Mouse (Mus musculus) liver, postnatal 0 days (tissue): ENCODE results near the gene Pcdh7. TPM values are rescaled to one million over a fixed set of nuclear protein-coding genes. Genes with fewer than 3 reads are reported as not detected.
A peak's percentile ranks its signal among the peaks of the same experiment; 100 is the strongest.

Source experiments
- ATAC-seq: fragments of 200-750 bp; cut with Nextera tagmentation; 2 replicates; pipeline ENCODE4 v1.8.0; 2017; ENCODE audit warnings: mild to moderate bottlenecking, moderate library complexity
- DNase-seq: peaks from one replicate; pipeline ENCODE4 v3.0.0-alpha.2; 2016
- H3K27ac ChIP-seq: fragments of 300-500 bp; sonication (generic); 2 replicates; pipeline ENCODE4 v1.5.1; 2014; ENCODE audit warnings: antibody characterized with exemption, moderate library complexity, mild to moderate bottlenecking, low read depth
- H3K27me3 ChIP-seq: fragments of 300-500 bp; sonication (generic); 2 replicates; pipeline ENCODE4 v1.6.1; 2014; ENCODE audit warnings: low read length, control low read depth, mixed read lengths; ENCODE audit not compliant: insufficient read depth
- H3K36me3 ChIP-seq: fragments of 300-500 bp; sonication (generic); replicated peaks from 2 replicates; pipeline ENCODE4 v1.6.1; 2014; ENCODE audit warnings: mild to moderate bottlenecking, control low read depth, low read length, moderate library complexity, mixed read lengths; ENCODE audit not compliant: insufficient read depth
- H3K4me1 ChIP-seq: fragments of 300-500 bp; sonication (generic); 2 replicates; pipeline ENCODE4 v1.6.1; 2014; ENCODE audit warnings: antibody characterized with exemption, mild to moderate bottlenecking, control low read depth; ENCODE audit not compliant: insufficient read depth
- H3K4me2 ChIP-seq: fragments of 300-500 bp; sonication (generic); 2 replicates; pipeline ENCODE4 v1.6.1; 2014; ENCODE audit warnings: low read depth, mild to moderate bottlenecking, low read length, moderate library complexity, mixed read lengths
- H3K4me3 ChIP-seq: fragments of 300-500 bp; sonication (generic); 2 replicates; pipeline ENCODE4 v1.5.1; 2014; ENCODE audit warnings: low read depth, low read length
- H3K9ac ChIP-seq: fragments of 300-500 bp; sonication (generic); replicated peaks from 2 replicates; pipeline ENCODE4 v1.6.1; 2014; ENCODE audit warnings: mild to moderate bottlenecking, moderate library complexity
- H3K9me3 ChIP-seq: fragments of 300-500 bp; sonication (generic); 2 replicates; pipeline ENCODE4 v1.6.1; 2016; ENCODE audit warnings: mild to moderate bottlenecking, control low read depth, low read length, mixed read lengths
- CTCF ChIP-seq: sonication (generic); IDR thresholded peaks from 2 replicates; pipeline ENCODE4 v1.5.1; 2016; ENCODE audit warnings: antibody characterized with exemption, low read depth
- EP300 ChIP-seq: IDR thresholded peaks from 2 replicates; pipeline ENCODE4 v1.6.1; 2016; ENCODE audit warnings: antibody characterized with exemption, low read depth, mild to moderate bottlenecking
- WGBS: fragments of 180-500 bp; shearing (Covaris S2); extraction: QIAGEN DNeasy Blood & Tissue Kit; methylation state at CpG from one replicate; pipeline ENCODE4 v1.1.7; 2014; ENCODE audit not compliant: insufficient replicate concordance; 5-methylcytosine and 5-hydroxymethylcytosine counted together
- polyA plus RNA-seq: library from polyadenylated mRNA; unstranded; fragments of >200 nt; fragmentation: Nextera tagmentation; extraction: Ambion mirVana; gene quantifications from 2 replicates; pipeline ENCODE4 v1.2.1, GENCODE M21; 2015

Gene Pcdh7
- polyA plus RNA-seq, 1 experiment from 2014 or later, result 0.38 TPM

DNA sequence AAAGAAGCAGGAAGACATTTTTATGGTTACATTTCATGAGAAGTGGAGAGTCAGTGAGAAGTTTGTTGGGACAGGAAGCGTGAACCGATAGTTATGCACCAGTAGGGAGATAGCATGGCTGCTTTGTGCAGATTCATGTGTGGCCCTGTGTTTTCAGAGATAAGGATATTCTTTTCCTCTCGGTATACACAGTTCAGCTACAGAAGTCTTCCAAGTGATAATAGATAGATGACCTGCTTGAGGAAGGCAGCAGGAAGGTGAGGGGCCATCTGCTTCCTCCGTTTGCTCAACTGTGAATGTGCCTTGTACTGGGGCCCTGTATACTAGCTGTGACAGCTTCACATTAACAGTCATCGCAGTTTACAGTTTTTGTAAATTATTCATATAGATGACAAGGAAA is 64.2 kb downstream of the Pcdh7 start:
- Histone ChIP-seq H3K4me2 (peak overlapping the region; percentile 57), H3K4me1 (peaks cover 7% of the 10 kb centered on the region; the same call in 1 of the 2 replicates), H3K27me3 (no peaks in the 10 kb centered on the region), H3K4me3 (no peak overlapping the region), H3K27ac (peak overlapping the region; percentile 55), H3K36me3 (no peaks in the 10 kb centered on the region), H3K9me3 (no peaks in the 10 kb centered on the region), H3K9ac (peak overlapping the region; percentile 32; the same call in 1 of the 2 replicates)
- DNase-seq, result peak; percentile 27
- WGBS, result 29% methylated on average over 5 of the region's 5 CpGs
- TF ChIP-seq CTCF (no peak), EP300 (peak; percentile 97)
- ATAC-seq, result peak; percentile 100

DNA sequence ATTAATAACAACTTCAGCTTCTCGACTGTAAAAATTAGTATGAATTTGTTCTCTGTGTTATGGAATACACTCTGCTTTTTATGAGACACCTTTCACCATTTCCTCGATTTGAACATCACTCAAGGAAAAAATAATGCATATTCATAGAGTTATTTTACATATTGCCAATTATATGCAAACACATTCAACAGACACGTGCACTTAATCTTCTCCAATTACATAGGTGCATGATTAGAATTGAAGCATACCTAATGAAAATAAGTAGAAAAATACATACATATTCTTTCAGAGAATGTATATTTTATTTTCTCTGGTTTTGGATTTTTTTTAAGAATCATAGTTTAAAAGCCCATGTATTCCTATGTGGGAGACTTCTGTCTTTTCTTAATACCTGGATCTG is 64.8 kb downstream of the Pcdh7 start:
- Histone ChIP-seq H3K9me3 (no peaks in the 10 kb centered on the region), H3K9ac (no peak overlapping the region), H3K4me3 (no peak overlapping the region), H3K4me2 (no peak overlapping the region), H3K27me3 (no peaks in the 10 kb centered on the region), H3K36me3 (no peaks in the 10 kb centered on the region), H3K4me1 (peaks cover 7% of the 10 kb centered on the region; the same call in 1 of the 2 replicates), H3K27ac (0 out of 2 replicates have a peak overlapping the region, but pooled peaks have one; percentile 16)
- no peak for TF ChIP-seq CTCF
- no peak for TF ChIP-seq EP300
- no peak for ATAC-seq
- WGBS, result 28% methylated on average over 3 of the region's 3 CpGs
- no peak for DNase-seq

DNA sequence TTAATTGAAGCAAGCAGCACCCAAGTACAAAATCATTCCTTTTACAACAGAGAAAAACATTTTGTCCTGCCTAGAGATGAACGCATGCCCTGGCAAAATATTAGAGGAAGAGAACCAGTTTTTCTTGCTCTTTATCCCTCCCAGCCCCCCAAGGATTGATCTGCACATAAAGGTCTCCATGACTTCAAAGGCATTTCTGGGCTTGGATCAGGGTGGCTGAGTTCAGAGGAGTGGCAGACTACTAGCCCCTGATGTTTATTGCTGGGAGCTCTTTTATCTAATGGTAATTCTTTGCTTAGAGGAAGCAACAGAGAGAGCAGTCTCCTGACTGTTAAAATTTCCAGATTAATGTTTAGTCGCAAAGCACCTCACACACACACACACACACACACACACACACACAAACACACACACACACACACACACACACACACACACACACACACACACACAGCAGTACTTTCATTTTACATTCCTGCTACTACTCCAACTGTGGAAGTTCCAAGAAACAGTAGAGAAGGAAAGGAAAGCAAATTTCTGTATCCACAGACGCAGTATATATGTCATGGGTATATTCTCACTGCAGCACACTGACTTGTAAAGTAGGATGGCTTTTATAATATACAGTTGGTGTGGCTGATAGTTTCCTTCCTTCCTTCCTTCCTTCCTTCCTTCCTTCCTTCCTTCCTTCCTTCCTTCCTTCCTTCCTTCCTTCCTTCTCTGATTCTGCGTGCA is 71.2 kb downstream of the Pcdh7 start:
- Histone ChIP-seq H3K36me3 (no peaks in the 10 kb centered on the region), H3K4me3 (no peak overlapping the region), H3K27ac (no peak overlapping the region; the same call in 1 of the 2 replicates), H3K4me1 (0 out of 2 replicates have a peak, but pooled peaks cover 3% of the 10 kb centered on the region), H3K9ac (no peak overlapping the region), H3K4me2 (no peak overlapping the region), H3K9me3 (no peaks in the 10 kb centered on the region), H3K27me3 (no peaks in the 10 kb centered on the region)
- WGBS, result 64% methylated on average over 4 of the region's 4 CpGs
- DNase-seq, result no peak
- TF ChIP-seq CTCF, result no peak
- no peak for TF ChIP-seq EP300
- ATAC-seq, result no peak

DNA sequence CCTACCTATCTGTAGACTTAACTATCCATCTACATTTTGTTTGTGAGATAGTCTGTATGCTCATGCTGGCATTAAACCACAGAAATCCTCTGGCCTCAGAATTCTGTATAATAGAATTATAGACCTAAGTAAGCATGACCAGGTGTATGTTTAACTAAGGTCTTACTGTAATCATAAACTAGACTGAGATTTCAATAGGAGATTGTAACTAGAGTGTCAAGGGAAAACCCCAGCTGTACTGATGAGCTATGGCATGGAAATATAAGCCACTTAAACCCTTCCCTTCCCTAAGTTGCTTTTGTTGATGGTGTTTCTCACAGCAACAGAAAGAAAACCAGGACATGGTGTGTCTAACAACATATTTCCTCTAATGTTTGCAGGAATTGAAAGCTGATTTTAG is 78.6 kb downstream of the Pcdh7 start:
- Histone ChIP-seq H3K4me1 (no peaks in the 10 kb centered on the region), H3K27ac (no peak overlapping the region), H3K27me3 (no peaks in the 10 kb centered on the region), H3K36me3 (no peaks in the 10 kb centered on the region), H3K4me3 (no peak overlapping the region), H3K9me3 (no peaks in the 10 kb centered on the region), H3K9ac (no peak overlapping the region), H3K4me2 (no peak overlapping the region)
- DNase-seq, result no peak
- no peak for TF ChIP-seq CTCF
- no peak for TF ChIP-seq EP300
- no peak for ATAC-seq

DNA sequence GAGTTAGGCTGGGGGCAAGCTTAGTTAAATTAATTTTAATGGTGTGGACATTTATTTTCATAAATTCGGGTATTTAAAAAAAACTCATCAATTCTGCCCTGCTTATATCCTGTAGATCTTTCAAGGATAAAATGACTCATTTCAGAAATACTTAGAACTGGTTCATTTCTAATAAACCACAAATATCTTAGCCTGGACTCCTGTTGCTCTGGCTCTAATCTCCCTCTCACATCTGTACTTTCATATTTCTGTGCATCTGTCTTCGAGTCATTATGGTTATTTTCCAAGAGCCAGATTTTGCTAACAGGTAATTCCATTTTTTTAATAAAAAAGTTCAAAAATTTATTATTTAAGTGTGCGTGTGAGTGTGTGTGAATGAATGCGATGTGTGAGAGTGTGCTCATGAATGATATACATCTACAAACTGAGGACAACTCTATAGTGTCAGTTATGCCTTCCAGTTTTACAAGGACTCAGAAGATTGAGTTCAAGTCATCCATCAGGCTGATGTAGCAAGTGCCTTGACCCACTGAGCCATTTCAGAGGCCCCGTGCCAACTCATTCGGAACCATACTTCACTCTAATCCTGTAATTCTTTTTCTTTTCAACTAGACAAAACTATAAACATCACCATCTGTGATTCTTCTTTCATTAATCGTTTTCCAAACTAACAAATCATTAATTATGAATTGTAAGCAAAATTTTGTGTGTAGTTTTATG is 80.3 kb downstream of the Pcdh7 start:
- DNase-seq (no peak), ATAC-seq (no peak)

DNA sequence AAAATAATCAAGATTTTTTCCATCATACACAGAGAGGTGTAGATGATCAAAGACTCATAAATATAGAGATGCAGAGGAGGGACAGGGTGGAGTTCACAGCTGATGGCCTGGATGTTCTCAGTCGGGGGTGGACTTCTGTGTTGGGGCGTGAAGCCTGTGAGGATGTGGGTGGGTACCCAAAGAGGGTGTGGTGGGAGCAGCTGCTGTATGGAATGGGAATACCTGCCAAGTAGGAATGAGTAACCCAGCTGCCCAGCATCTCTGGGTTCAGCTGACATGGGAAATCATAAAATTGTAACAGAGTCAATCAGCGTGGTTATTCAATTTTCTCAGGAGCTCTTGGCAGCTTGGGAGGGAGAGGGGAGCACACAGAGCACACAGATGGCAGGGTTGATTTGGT is 85.3 kb downstream of the Pcdh7 start:
- TF ChIP-seq CTCF (no peak), EP300 (no peak)
- Histone ChIP-seq H3K27ac (no peak overlapping the region), H3K9ac (no peak overlapping the region), H3K36me3 (no peaks in the 10 kb centered on the region), H3K27me3 (no peaks in the 10 kb centered on the region), H3K4me3 (no peak overlapping the region), H3K4me1 (no peaks in the 10 kb centered on the region), H3K9me3 (no peaks in the 10 kb centered on the region), H3K4me2 (no peak overlapping the region)
- ATAC-seq, result no peak
- no peak for DNase-seq
- 75% methylated on average over 3 of the region's 3 CpGs for WGBS

More for the DNA sequence above, 80.3 kb downstream of the Pcdh7 start:
- Histone ChIP-seq H3K9me3 (no peaks in the 10 kb centered on the region), H3K27ac (no peak overlapping the region), H3K4me3 (no peak overlapping the region), H3K36me3 (no peaks in the 10 kb centered on the region), H3K4me2 (no peak overlapping the region), H3K4me1 (no peaks in the 10 kb centered on the region), H3K9ac (no peak overlapping the region), H3K27me3 (no peaks in the 10 kb centered on the region)
- 77% methylated on average over 7 of the region's 7 CpGs for WGBS
- TF ChIP-seq EP300 (no peak), CTCF (no peak)
